Mouse (Mus musculus) forebrain, embryonic 15.5 days (tissue): ENCODE results near the gene Krtap4-1. TPM values are rescaled to one million over a fixed set of nuclear protein-coding genes. Genes with fewer than 3 reads are reported as not detected.

Experiments used
- ATAC-seq: fragments of 200-750 bp; cut with Nextera tagmentation; replicated peaks from 2 replicates; pipeline ENCODE4 v1.8.0; 2017; ENCODE audit warnings: mild to moderate bottlenecking, moderate TSS enrichment, moderate library complexity
- H3K27ac ChIP-seq: fragments of 300-500 bp; sonication (generic); replicated peaks from 2 replicates; pipeline ENCODE4 v1.5.1; 2015; ENCODE audit warnings: mild to moderate bottlenecking, inconsistent platforms
- H3K27me3 ChIP-seq: fragments of 300-500 bp; sonication (generic); 2 replicates; pipeline ENCODE4 v1.6.1; 2015; ENCODE audit warnings: inconsistent platforms
- H3K36me3 ChIP-seq: fragments of 300-500 bp; sonication (generic); 2 replicates; pipeline ENCODE4 v1.6.1; 2015; ENCODE audit warnings: mild to moderate bottlenecking, inconsistent platforms
- H3K4me1 ChIP-seq: fragments of 300-500 bp; sonication (generic); 2 replicates; pipeline ENCODE4 v1.6.1; 2015; ENCODE audit warnings: inconsistent platforms
- H3K4me2 ChIP-seq: fragments of 300-500 bp; sonication (generic); replicated peaks from 2 replicates; pipeline ENCODE4 v1.6.1; 2015; ENCODE audit warnings: mild to moderate bottlenecking, inconsistent platforms
- H3K4me3 ChIP-seq: fragments of 300-500 bp; sonication (generic); 2 replicates; pipeline ENCODE4 v1.5.1; 2015; ENCODE audit warnings: mild to moderate bottlenecking, inconsistent platforms
- H3K9ac ChIP-seq: fragments of 300-500 bp; sonication (generic); replicated peaks from 2 replicates; pipeline ENCODE4 v1.6.1; 2015; ENCODE audit warnings: mild to moderate bottlenecking, inconsistent platforms
- H3K9me3 ChIP-seq: fragments of 300-500 bp; sonication (generic); 2 replicates; pipeline ENCODE4 v1.6.1; 2016; ENCODE audit warnings: inconsistent platforms
- WGBS: fragments of 180-500 bp; shearing (Covaris S2); methylation state at CpG from one replicate; pipeline ENCODE4 v1.1.7; 2015; ENCODE audit warnings: mixed read lengths; 5-methylcytosine and 5-hydroxymethylcytosine counted together
- polyA plus RNA-seq: library from polyadenylated mRNA; unstranded; fragments of >200 nt; fragmentation: Nextera tagmentation; extraction: Ambion mirVana; gene quantifications from 2 replicates; pipeline ENCODE4 v1.2.1, GENCODE M21; 2015

Krtap4-1 gene
- polyA plus RNA-seq, 1 experiment from 2014 or later: not detected

GRCm38 (mm10) chr11:99581051-99581450 lies 47.0 kb downstream of the Krtap4-1 start:
- no peak overlapping the region for H3K4me2 ChIP-seq
- 90% methylated on average over 5 of the region's 5 CpGs for WGBS
- H3K36me3 ChIP-seq: no peaks in the 10 kb centered on the region
- H3K4me3 ChIP-seq: no peak overlapping the region
- H3K4me1 ChIP-seq: no peaks in the 10 kb centered on the region
- no peak overlapping the region for H3K27ac ChIP-seq
- no peaks in the 10 kb centered on the region for H3K9me3 ChIP-seq
- no peaks in the 10 kb centered on the region for H3K27me3 ChIP-seq
- ATAC-seq: no peak
- H3K9ac ChIP-seq: no peak overlapping the region

DNA sequence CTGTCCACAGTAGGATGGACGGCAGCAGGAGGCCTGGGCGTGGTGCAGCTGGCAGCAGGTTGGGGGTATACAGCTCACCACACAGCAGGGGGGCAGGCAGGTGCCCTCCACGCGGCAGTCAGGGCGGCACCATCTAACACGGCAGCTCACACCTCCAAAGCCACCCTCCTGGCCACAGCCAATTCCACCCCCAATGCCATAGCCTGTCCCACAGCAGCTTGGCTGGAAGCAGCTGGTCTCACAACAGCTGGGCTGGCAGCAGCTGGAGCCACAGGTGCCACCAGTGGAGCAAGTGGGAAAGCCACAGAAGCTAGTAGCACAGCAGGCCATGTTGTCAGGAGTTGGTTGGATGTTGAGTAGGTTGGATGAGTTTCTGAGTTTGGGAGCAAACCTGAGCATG lies 47.4 kb downstream of the Krtap4-1 start, which contains the start of gene Krtap1-5:
TSS of gene Krtap1-5 (minus strand) at position 381 of the 400 bp plus-strand sequence.
- no peak within 1 kb of the TSS for H3K9ac ChIP-seq
- no peaks in the 10 kb centered on the region for H3K4me1 ChIP-seq

More for the DNA sequence above, 47.4 kb downstream of the Krtap4-1 start, which contains the start of gene Krtap1-5:
- 85% methylated on average over 6 of the region's 6 CpGs for WGBS
- ATAC-seq: no peak
- Histone ChIP-seq H3K36me3 (no peaks in the 10 kb centered on the region), H3K9me3 (no peaks in the 10 kb centered on the region), H3K27me3 (no peaks in the 10 kb centered on the region), H3K4me3 (no peak within 1 kb of the TSS), H3K4me2 (no peak within 1 kb of the TSS), H3K27ac (no peak within 1 kb of the TSS)

Other genes starting within 250 kb of the Krtap4-1 start
- 31.6 and 36.1 TPM in 2 replicates for gene Krt10, start 238.9 kb downstream of the Krtap4-1 start, polyA plus RNA-seq
- gene Krt12, start 206.0 kb downstream of the Krtap4-1 start, polyA plus RNA-seq: 0.22 and 0.23 TPM in 2 replicates
- not detected in 2 replicates for gene Krt20, start 190.1 kb downstream of the Krtap4-1 start, polyA plus RNA-seq
- gene Krt23, start 135.1 kb downstream of the Krtap4-1 start, polyA plus RNA-seq: 0.10 TPM in 1 of 2 replicates, not detected in the other
- gene Krt39, start 106.9 kb downstream of the Krtap4-1 start, polyA plus RNA-seq: not detected in 2 replicates
- gene Krt40, start 85.1 kb downstream of the Krtap4-1 start, polyA plus RNA-seq: not detected in 2 replicates
- not detected in 2 replicates for gene Krtap3-3, start 77.4 kb downstream of the Krtap4-1 start, polyA plus RNA-seq
- not detected in 2 replicates for gene Krtap3-2, start 71.4 kb downstream of the Krtap4-1 start, polyA plus RNA-seq
- gene Gm11939, start 68.8 kb downstream of the Krtap4-1 start, polyA plus RNA-seq: not detected in 2 replicates
- gene Krtap3-1, start 61.6 kb downstream of the Krtap4-1 start, polyA plus RNA-seq: not detected in 2 replicates
- not detected in 2 replicates for gene Krtap1-5, start 47.2 kb downstream of the Krtap4-1 start, polyA plus RNA-seq
- not detected in 2 replicates for gene Krtap1-4, start 44.6 kb downstream of the Krtap4-1 start, polyA plus RNA-seq
- not detected in 2 replicates for gene Krtap1-3, start 36.9 kb downstream of the Krtap4-1 start, polyA plus RNA-seq
- gene Krtap9-3, start 30.1 kb downstream of the Krtap4-1 start, polyA plus RNA-seq: not detected in 2 replicates
- gene Gm11938, start 24.9 kb downstream of the Krtap4-1 start, polyA plus RNA-seq: not detected in 2 replicates
- not detected in 2 replicates for gene Gm11937, start 18.0 kb downstream of the Krtap4-1 start, polyA plus RNA-seq
- not detected in 2 replicates for gene Krtap2-4, start 13.4 kb downstream of the Krtap4-1 start, polyA plus RNA-seq
- not detected in 2 replicates for gene Gm11562, start 7.8 kb downstream of the Krtap4-1 start, polyA plus RNA-seq
- gene Krtap4-2, start 6.8 kb upstream of the Krtap4-1 start, polyA plus RNA-seq: not detected in 2 replicates
- gene Krtap4-7, start 15.9 kb upstream of the Krtap4-1 start, polyA plus RNA-seq: not detected in 2 replicates
- gene Gm11555, start 22.0 kb upstream of the Krtap4-1 start, polyA plus RNA-seq: not detected in 2 replicates
- not detected in 2 replicates for gene Gm11563, start 30.7 kb upstream of the Krtap4-1 start, polyA plus RNA-seq
- gene Krtap4-6, start 37.7 kb upstream of the Krtap4-1 start, polyA plus RNA-seq: not detected in 2 replicates
- not detected in 2 replicates for gene Gm14190, start 62.5 kb upstream of the Krtap4-1 start, polyA plus RNA-seq
- not detected in 2 replicates for gene Gm14180, start 106.1 kb upstream of the Krtap4-1 start, polyA plus RNA-seq
- not detected in 2 replicates for gene Gm11595, start 144.7 kb upstream of the Krtap4-1 start, polyA plus RNA-seq
- not detected in 2 replicates for gene Krtap4-8, start 152.5 kb upstream of the Krtap4-1 start, polyA plus RNA-seq
- gene Krtap4-9, start 157.0 kb upstream of the Krtap4-1 start, polyA plus RNA-seq: not detected in 2 replicates
- not detected in 2 replicates for gene Gm11596, start 165.2 kb upstream of the Krtap4-1 start, polyA plus RNA-seq
- not detected in 2 replicates for gene Gm11569, start 170.7 kb upstream of the Krtap4-1 start, polyA plus RNA-seq
- not detected in 2 replicates for gene Gm11554, start 176.2 kb upstream of the Krtap4-1 start, polyA plus RNA-seq
- not detected in 2 replicates for gene Krtap4-13, start 181.7 kb upstream of the Krtap4-1 start, polyA plus RNA-seq
- not detected in 2 replicates for gene Gm11564, start 187.4 kb upstream of the Krtap4-1 start, polyA plus RNA-seq
- not detected in 2 replicates for gene 2300003K06Rik, start 209.8 kb upstream of the Krtap4-1 start, polyA plus RNA-seq
- not detected in 2 replicates for gene Krtap4-16, start 223.4 kb upstream of the Krtap4-1 start, polyA plus RNA-seq
- gene Gm11568, start 229.7 kb upstream of the Krtap4-1 start, polyA plus RNA-seq: not detected in 2 replicates
- gene Gm11559, start 236.2 kb upstream of the Krtap4-1 start, polyA plus RNA-seq: not detected in 2 replicates
- not detected in 2 replicates for gene Krtap9-1, start 245.2 kb upstream of the Krtap4-1 start, polyA plus RNA-seq